In the genomic region with DNA sequence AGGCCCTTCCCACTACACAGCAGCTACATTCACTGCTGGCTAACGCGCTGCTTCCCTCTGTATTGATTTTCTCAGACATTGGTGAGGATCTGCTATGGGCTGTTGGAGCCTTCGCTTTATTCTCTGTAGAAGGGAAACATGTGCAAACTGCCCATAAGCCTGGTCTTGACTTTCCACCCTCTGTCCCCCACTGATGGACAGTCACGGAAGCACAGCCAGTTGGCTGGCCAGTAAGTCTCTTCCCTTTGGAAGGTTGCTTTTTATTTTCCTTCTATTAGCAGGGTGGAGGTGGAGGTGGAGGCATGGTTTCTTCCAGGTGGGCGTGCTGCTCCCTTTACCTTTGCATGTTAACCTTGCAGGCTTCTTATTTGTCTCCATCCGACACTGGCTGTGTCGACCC, we compare ENCODE assay signal across 20 mouse cellular contexts. TPM values are rescaled to one million over a fixed set of nuclear protein-coding genes. Genes with fewer than 3 reads are reported as not detected.
DNase-seq lines count a peak whose midpoint lies in the region; ATAC-seq and TF ChIP-seq lines count a peak whose summit lies in the region.
"Had no signal": no experiment of that assay in that cellular context is flagged by ENCODE, and none has a peak within 500 bp of the region (broad histone marks: within the 10 kb centered on the region; RNA-seq: fewer than 3 reads in every experiment).

No protein-coding gene starts in this region.

- no peak for TF ChIP-seq EP300 in heart, postnatal 0 days (IDR thresholded peaks at IDR 0.05; ENCODE audit: low read depth)
- TF ChIP-seq EP300 in lung, postnatal 0 days (IDR thresholded peaks at IDR 0.05), result no peak

- no peak overlapping the region for H3K27ac ChIP-seq in heart, postnatal 0 days (ENCODE audit: low read depth)
- no peak overlapping the region for H3K27ac ChIP-seq in lung, postnatal 0 days (ENCODE audit: low read length)
- H3K27ac ChIP-seq: forebrain, embryonic 15.5 days; heart, adult 2 months; heart, embryonic 13.5 days; hindbrain, embryonic 13.5 days; midbrain, embryonic 10.5 days; neural tube, embryonic 12.5 days had no signal

- H3K4me1 ChIP-seq in heart, postnatal 0 days (ENCODE audit: control insufficient read depth, insufficient read depth), result no peaks in the 10 kb centered on the region
- no peaks in the 10 kb centered on the region for H3K4me1 ChIP-seq in lung, postnatal 0 days (ENCODE audit: insufficient read depth, low read depth, low read length)
- H3K4me1 ChIP-seq: forebrain, embryonic 15.5 days; heart, embryonic 13.5 days; midbrain, embryonic 10.5 days; neural tube, embryonic 12.5 days had no signal

- WGBS in heart, postnatal 0 days, result 75% methylated on average over 7 of the region's 7 CpGs
- 72% methylated on average over 7 of the region's 7 CpGs for WGBS in lung, postnatal 0 days

- no peak for TF ChIP-seq POLR2A in myocyte (IDR thresholded peaks at IDR 0.05; ENCODE audit: insufficient read length, low read depth)

- intact Hi-C loops in heart, postnatal 36 days (cut with DNase I), result no loop called here

- H3K9me3 ChIP-seq in heart, postnatal 0 days (replicated peaks; ENCODE audit: control insufficient read depth, low read length), result no peaks in the 10 kb centered on the region
- no peaks in the 10 kb centered on the region for H3K9me3 ChIP-seq in lung, postnatal 0 days (ENCODE audit: low read length)
- H3K9me3 ChIP-seq: forebrain, embryonic 15.5 days; heart, embryonic 13.5 days; hindbrain, embryonic 13.5 days; midbrain, embryonic 10.5 days; neural tube, embryonic 12.5 days had no signal

- peak; percentile 13; the same call in 1 of the 2 replicates for TF ChIP-seq CTCF in heart, postnatal 0 days (IDR thresholded peaks at IDR 0.05; ENCODE audit: low read depth)
- peak; percentile 51 for TF ChIP-seq CTCF in lung, postnatal 0 days (IDR thresholded peaks at IDR 0.05)

- DNase-seq in heart, postnatal 0 days (ENCODE audit: low spot score), result no peak
- DNase-seq in heart, postnatal 36 days, result no peak
- no peak for DNase-seq in lung, postnatal 0 days (ENCODE audit: low spot score)
- DNase-seq in lung, adult 18-20 months, result no peak
- peak; percentile 46 for DNase-seq in NIH3T3 (ENCODE audit: low read depth)
- DNase-seq in Muller cell, postnatal 12 days (ENCODE audit: inconsistent ontology term), result no peak
- DNase-seq: cerebellum, adult 11 months; cerebellum, postnatal 25 days; gastrocnemius, postnatal 36 days; heart, adult 2 months; layer of hippocampus, postnatal 36 days; right cerebral cortex, postnatal 14 days; thymus, postnatal 14 days had no signal

- no peak overlapping the region for H3ac ChIP-seq in myocyte (ENCODE audit: control insufficient read depth, insufficient read length)

- no peaks in the 10 kb centered on the region for H3K36me3 ChIP-seq in heart, postnatal 0 days (replicated peaks; ENCODE audit: control insufficient read depth, insufficient read depth, low read length)
- no peaks in the 10 kb centered on the region for H3K36me3 ChIP-seq in lung, postnatal 0 days (ENCODE audit: insufficient read depth, low read length)
- H3K36me3 ChIP-seq in myocyte (ENCODE audit: control insufficient read depth, insufficient read depth), result no peaks in the 10 kb centered on the region
- H3K36me3 ChIP-seq: forebrain, embryonic 15.5 days; heart, embryonic 13.5 days; hindbrain, embryonic 13.5 days; midbrain, embryonic 10.5 days; neural tube, embryonic 12.5 days had no signal

- no peak overlapping the region for H3K4me3 ChIP-seq in heart, postnatal 0 days (ENCODE audit: low read depth, low read length)
- no peak overlapping the region for H3K4me3 ChIP-seq in lung, postnatal 0 days (ENCODE audit: low read depth, low read length)
- H3K4me3 ChIP-seq in myocyte, result no peak overlapping the region
- H3K4me3 ChIP-seq: forebrain, embryonic 15.5 days; heart, adult 2 months; heart, embryonic 13.5 days; hindbrain, embryonic 13.5 days; midbrain, embryonic 10.5 days; neural tube, embryonic 12.5 days had no signal

- H3K4me2 ChIP-seq in heart, postnatal 0 days (ENCODE audit: low read depth, low read length), result no peak overlapping the region
- H3K4me2 ChIP-seq in lung, postnatal 0 days (replicated peaks; ENCODE audit: low read depth, low read length), result no peak overlapping the region
- peak overlapping the region; percentile 44 for H3K4me2 ChIP-seq in myocyte (ENCODE audit: low read depth)
- H3K4me2 ChIP-seq: forebrain, embryonic 15.5 days; heart, embryonic 13.5 days; hindbrain, embryonic 13.5 days; neural tube, embryonic 12.5 days had no signal

- ATAC-seq in heart, postnatal 0 days (ENCODE audit: insufficient read depth, low read depth), result no peak
- ATAC-seq in lung, postnatal 0 days, result no peak
- ATAC-seq: forebrain, embryonic 15.5 days had no signal

- no peaks in the 10 kb centered on the region for H3K27me3 ChIP-seq in heart, postnatal 0 days (ENCODE audit: control insufficient read depth, insufficient read depth, low read length)
- H3K27me3 ChIP-seq in lung, postnatal 0 days (replicated peaks; ENCODE audit: insufficient read depth, low read length), result no peaks in the 10 kb centered on the region
- H3K27me3 ChIP-seq in myocyte (ENCODE audit: control insufficient read depth, insufficient read depth, insufficient read length), result no peaks in the 10 kb centered on the region
- H3K27me3 ChIP-seq: forebrain, embryonic 15.5 days; heart, embryonic 13.5 days; hindbrain, embryonic 13.5 days; neural tube, embryonic 12.5 days had no signal

- H3K9ac ChIP-seq in heart, postnatal 0 days (replicated peaks; ENCODE audit: low read depth, low read length), result no peak overlapping the region
- H3K9ac ChIP-seq in lung, postnatal 0 days (replicated peaks; ENCODE audit: low read depth), result no peak overlapping the region
- H3K9ac ChIP-seq: forebrain, embryonic 15.5 days; heart, embryonic 13.5 days; hindbrain, embryonic 13.5 days; neural tube, embryonic 12.5 days had no signal

- no peaks in the 10 kb centered on the region for H3K79me2 ChIP-seq in myocyte (ENCODE audit: control insufficient read depth, insufficient read depth)

TF ChIP-seq in myocyte, 11 proteins besides CTCF, POLR2A, EP300 and RAD21:
- no peak for TF ChIP-seq USF1 (IDR thresholded peaks at IDR 0.05; ENCODE audit: low read depth)
- no peak for TF ChIP-seq CEBPB (IDR thresholded peaks at IDR 0.05; ENCODE audit: insufficient read depth, poor library complexity, severe bottlenecking)
- TF ChIP-seq E2F4 (IDR thresholded peaks at IDR 0.05; ENCODE audit: insufficient read depth), result no peak
- no peak for TF ChIP-seq MYOD1 (IDR thresholded peaks at IDR 0.05; ENCODE audit: control insufficient read depth in 1 of 3, insufficient read length in 2 of 3, low read depth in 2 of 3)
- no peak for TF ChIP-seq MAX (IDR thresholded peaks at IDR 0.05; ENCODE audit: low read depth)
- TF ChIP-seq TCF3 (IDR thresholded peaks at IDR 0.05; ENCODE audit: insufficient read length, low read depth), result no peak
- TF ChIP-seq SRF (IDR thresholded peaks at IDR 0.05; ENCODE audit: control insufficient read depth, insufficient read length, low read depth), result no peak
- TF ChIP-seq POLR2AphosphoS2 (IDR thresholded peaks at IDR 0.05; ENCODE audit: insufficient read length, low read depth), result no peak
- no peak for TF ChIP-seq REST (IDR thresholded peaks at IDR 0.05; ENCODE audit: insufficient read depth, insufficient read length)
- TF ChIP-seq TCF12 (IDR thresholded peaks at IDR 0.05; ENCODE audit: insufficient read depth, poor library complexity, severe bottlenecking), result no peak
- no peak for TF ChIP-seq MYOG (IDR thresholded peaks at IDR 0.05; ENCODE audit: control insufficient read depth in 1 of 3, insufficient read depth in 1 of 3, insufficient read length in 2 of 3, low read depth in 2 of 3)

RNA-seq across cellular contexts. Expression of gene Osr1, which starts 51.1 kb away (rescaled TPM):
- total RNA-seq in heart, postnatal 0 days (2014; rRNA removed; ENCODE audit: low replicate concordance), result 18.7 and 28.1 TPM in 2 replicates
- 3.1 and 5.1 TPM in 2 replicates for polyA plus RNA-seq in heart, postnatal 0 days (2015; fragmentation: Nextera tagmentation; extraction: Ambion mirVana)
- total RNA-seq in heart, postnatal 36 days (2021), result 1 to 10 TPM; 4.3 to 6.5 TPM
- polyA plus RNA-seq in lung, postnatal 0 days (2015; fragmentation: Nextera tagmentation; extraction: Ambion mirVana), result 8.2 and 10.8 TPM in 2 replicates
- 3.0 TPM for polyA plus RNA-seq in myocyte (2012; fragmentation: generic; extraction: Trizol)
- total RNA-seq: liver, adult 2 months had no signal
- polyA plus RNA-seq: liver, adult 2 months had no signal
